Mouse (Mus musculus) adrenal gland, postnatal 36 days (tissue): ENCODE data around the gene Nsun3. TPM values are rescaled to one million over a fixed set of nuclear protein-coding genes. Genes with fewer than 3 reads are reported as not detected.

Experiments used
- DNase-seq, 2 experiments: peaks; one replicate each; pipeline ENCODE4 v3.0.0; 2021; ENCODE audit warnings: mixed read lengths in 1 of 2
- long read RNA-seq, 2 experiments: library from polyadenylated mRNA; stranded (forward); transcript quantifications; one replicate each; pipeline ENCODE4 v2.0.0; 2021; ENCODE audit warnings: borderline sequencing depth in 2 of 2
- total RNA-seq, 2 experiments: library from RNA; stranded (reverse); gene quantifications; 2 replicates each; pipeline ENCODE4 v1.2.3; 2021

Nsun3 gene
- 10 to 100 TPM; 11.1 to 16.9 TPM for total RNA-seq
- long read RNA-seq, experiment 1, partial matches to known transcripts = 0 of 5 reads
- long read RNA-seq, experiment 1, other reads (novel, unspliced or antisense) = 2 of 5 reads
- long read RNA-seq, experiment 2 = 0 reads

GRCm38 (mm10) chr16:62786621-62787331 is at the start of gene Nsun3:
TSS of gene Nsun3 (minus strand) at chr16:62786818.
- DNase-seq = peak; percentile 92 to 93

GRCm38 (mm10) chr16:62834016-62834735 is 47.6 kb upstream of the Nsun3 start:
- DNase-seq = no peak

GRCm38 (mm10) chr16:62832481-62832880 is 45.9 kb upstream of the Nsun3 start:
- peak; percentile 58 to 66 for DNase-seq

GRCm38 (mm10) chr16:62832027-62832426 is 45.4 kb upstream of the Nsun3 start:
- DNase-seq = no peak

- peak in 1 of 2 experiments; percentile 11 for DNase-seq
These were observed 39.8 kb upstream of the Nsun3 start for GRCm38 (mm10) chr16:62826156-62827001.

- DNase-seq = no peak
These were observed 35.9 kb upstream of the Nsun3 start for GRCm38 (mm10) chr16:62822472-62822871.

- DNase-seq = no peak
These were observed 27.9 kb upstream of the Nsun3 start, which contains the start of gene Stx19 for GRCm38 (mm10) chr16:62814491-62814890. TSS of gene Stx19 (plus strand) at chr16:62814676.

- DNase-seq = no peak
These were observed 27.2 kb upstream of the Nsun3 start for GRCm38 (mm10) chr16:62813790-62814189.

GRCm38 (mm10) chr16:62810855-62811254 is 24.2 kb upstream of the Nsun3 start:
- no peak for DNase-seq

- DNase-seq = no peak
These were observed 20.8 kb upstream of the Nsun3 start for GRCm38 (mm10) chr16:62807249-62807979.

GRCm38 (mm10) chr16:62804621-62805020 is 18.0 kb upstream of the Nsun3 start:
- no peak for DNase-seq

GRCm38 (mm10) chr16:62799839-62800238 is 13.2 kb upstream of the Nsun3 start:
- DNase-seq = no peak

GRCm38 (mm10) chr16:62799426-62799825 is 12.8 kb upstream of the Nsun3 start:
- DNase-seq = no peak

GRCm38 (mm10) chr16:62798808-62799207 is 12.2 kb upstream of the Nsun3 start:
- no peak for DNase-seq

GRCm38 (mm10) chr16:62796608-62797007 is 10.0 kb upstream of the Nsun3 start:
- DNase-seq = no peak

GRCm38 (mm10) chr16:62782229-62782628 is 4.4 kb downstream of the Nsun3 start:
- peak in 1 of 2 experiments; percentile 18 for DNase-seq

GRCm38 (mm10) chr16:62778282-62778681 is 8.3 kb downstream of the Nsun3 start:
- DNase-seq = no peak

GRCm38 (mm10) chr16:62776034-62776433 is 10.6 kb downstream of the Nsun3 start:
- no peak for DNase-seq

- DNase-seq = no peak
These were observed 13.2 kb downstream of the Nsun3 start for GRCm38 (mm10) chr16:62773462-62773861.

GRCm38 (mm10) chr16:62758340-62758739 is 28.3 kb downstream of the Nsun3 start:
- DNase-seq = peak; percentile 10 to 26

GRCm38 (mm10) chr16:62755307-62755706 is 31.3 kb downstream of the Nsun3 start:
- no peak for DNase-seq

GRCm38 (mm10) chr16:62753597-62753996 is 33.0 kb downstream of the Nsun3 start:
- DNase-seq = no peak
